Mouse (Mus musculus) midbrain, postnatal 0 days (tissue): ENCODE measurements around the gene Mroh2a. TPM values are rescaled to one million over a fixed set of nuclear protein-coding genes. Genes with fewer than 3 reads are reported as not detected.
A peak's percentile ranks its signal among the peaks of the same experiment; 100 is the strongest.

Experiments
- ATAC-seq: fragments of 200-750 bp; cut with Nextera tagmentation; 2 replicates; pipeline ENCODE4 v1.8.0; 2017; ENCODE audit warnings: moderate number of reproducible peaks, mild to moderate bottlenecking, moderate TSS enrichment, moderate library complexity; ENCODE audit not compliant: low FRiP score
- DNase-seq: peaks from one replicate; pipeline ENCODE4 v3.0.0-alpha.2; 2015; ENCODE audit warnings: low spot score
- H3K27ac ChIP-seq: fragments of 300-500 bp; sonication (generic); 2 replicates; pipeline ENCODE4 v1.5.1; 2014; ENCODE audit warnings: low read depth, mild to moderate bottlenecking, low read length, mixed read lengths
- H3K27me3 ChIP-seq: fragments of 300-500 bp; sonication (generic); 2 replicates; pipeline ENCODE4 v1.6.1; 2014; ENCODE audit warnings: low read length, control low read depth, mixed read lengths; ENCODE audit not compliant: insufficient read depth
- H3K36me3 ChIP-seq: fragments of 300-500 bp; sonication (generic); 2 replicates; pipeline ENCODE4 v1.6.1; 2014; ENCODE audit warnings: low read length, control low read depth, mixed read lengths; ENCODE audit not compliant: insufficient read depth
- H3K4me1 ChIP-seq: fragments of 300-500 bp; sonication (generic); 2 replicates; pipeline ENCODE4 v1.6.1; 2014; ENCODE audit warnings: mild to moderate bottlenecking, control low read depth, antibody characterized with exemption, low read length, mixed read lengths; ENCODE audit not compliant: insufficient read depth
- H3K4me2 ChIP-seq: fragments of 300-500 bp; sonication (generic); 2 replicates; pipeline ENCODE4 v1.6.1; 2014; ENCODE audit warnings: low read depth, mild to moderate bottlenecking, low read length, mixed read lengths; ENCODE audit not compliant: poor library complexity, severe bottlenecking
- H3K4me3 ChIP-seq: fragments of 300-500 bp; sonication (generic); 2 replicates; pipeline ENCODE4 v1.5.1; 2014; ENCODE audit warnings: low read depth, mild to moderate bottlenecking, low read length, moderate library complexity
- H3K9ac ChIP-seq: fragments of 300-500 bp; sonication (generic); replicated peaks from 2 replicates; pipeline ENCODE4 v1.6.1; 2014; ENCODE audit warnings: mild to moderate bottlenecking, low read length, moderate library complexity, mixed read lengths; ENCODE audit not compliant: poor library complexity, severe bottlenecking
- H3K9me3 ChIP-seq: fragments of 300-500 bp; sonication (generic); 2 replicates; pipeline ENCODE4 v1.6.1; 2016; ENCODE audit warnings: low read length, control low read depth
- CTCF ChIP-seq: IDR thresholded peaks from 2 replicates; pipeline ENCODE4 v1.5.1; 2016; ENCODE audit warnings: antibody characterized with exemption, mild to moderate bottlenecking
- WGBS: fragments of 180-500 bp; shearing (Covaris S2); extraction: QIAGEN DNeasy Blood & Tissue Kit; methylation state at CpG from one replicate; pipeline ENCODE4 v1.1.7; 2014; 5-methylcytosine and 5-hydroxymethylcytosine counted together
- polyA plus RNA-seq: library from polyadenylated mRNA; unstranded; fragments of >200 nt; fragmentation: Nextera tagmentation; extraction: Ambion mirVana; gene quantifications from 2 replicates; pipeline ENCODE4 v1.2.1, GENCODE M21; 2015
- total RNA-seq: library from RNA; depleted of rRNA; stranded (reverse); fragments of >200 nt; gene quantifications from 2 replicates; pipeline ENCODE4 v1.2.3, GENCODE M21; 2014

Mroh2a gene
- total and polyA plus RNA-seq, 2 experiments from 2014 or later = 0.56 TPM; not detected in 1

GRCm38 (mm10) chr1:88297480-88298258 lies 70.9 kb downstream of the Mroh2a start:
- ATAC-seq = no peak
- H3K4me2 ChIP-seq = no peak overlapping the region

GRCm38 (mm10) chr1:88298686-88299528 lies 72.1 kb downstream of the Mroh2a start:
- DNase-seq (peak; percentile 5), ATAC-seq (no peak)
- no peaks in the 10 kb centered on the region for H3K36me3 ChIP-seq
- H3K9me3 ChIP-seq = peaks cover 76% of the 10 kb centered on the region
- H3K4me3 ChIP-seq = no peak overlapping the region
- no peak overlapping the region for H3K9ac ChIP-seq
- WGBS = 67% methylated on average over 4 of the region's 4 CpGs
- H3K27ac ChIP-seq = no peak overlapping the region
- H3K27me3 ChIP-seq = no peaks in the 10 kb centered on the region
- H3K4me2 ChIP-seq = no peak overlapping the region
- no peaks in the 10 kb centered on the region for H3K4me1 ChIP-seq
- TF ChIP-seq CTCF = no peak

More at GRCm38 (mm10) chr1:88297480-88298258, 70.9 kb downstream of the Mroh2a start:
- WGBS = 64% methylated on average over 7 of the region's 7 CpGs
- Histone ChIP-seq H3K4me1 (no peaks in the 10 kb centered on the region), H3K36me3 (no peaks in the 10 kb centered on the region), H3K27me3 (no peaks in the 10 kb centered on the region), H3K4me3 (no peak overlapping the region), H3K9me3 (peaks cover 67% of the 10 kb centered on the region), H3K27ac (no peak overlapping the region), H3K9ac (no peak overlapping the region)
- no peak for DNase-seq
- no peak for TF ChIP-seq CTCF

GRCm38 (mm10) chr1:88299529-88299945 lies 72.8 kb downstream of the Mroh2a start:
- Histone ChIP-seq H3K4me1 (no peaks in the 10 kb centered on the region), H3K27ac (no peak overlapping the region), H3K9ac (no peak overlapping the region), H3K36me3 (no peaks in the 10 kb centered on the region), H3K9me3 (peaks cover 78% of the 10 kb centered on the region), H3K4me3 (no peak overlapping the region), H3K4me2 (no peak overlapping the region), H3K27me3 (no peaks in the 10 kb centered on the region)
- ATAC-seq = no peak
- TF ChIP-seq CTCF = no peak
- WGBS = 80% methylated on average over 2 of the region's 2 CpGs
- DNase-seq = no peak

- no peak for TF ChIP-seq CTCF
- H3K4me2 ChIP-seq = no peak overlapping the region
- no peaks in the 10 kb centered on the region for H3K4me1 ChIP-seq
- WGBS = 37% methylated on average over 5 of the region's 5 CpGs
- no peak overlapping the region for H3K4me3 ChIP-seq
- no peaks in the 10 kb centered on the region for H3K27me3 ChIP-seq
- H3K27ac ChIP-seq = no peak overlapping the region
- DNase-seq (no peak), ATAC-seq (peak; percentile 22)
- H3K9ac ChIP-seq = no peak overlapping the region
- no peaks in the 10 kb centered on the region for H3K36me3 ChIP-seq
- H3K9me3 ChIP-seq = peaks cover 85% of the 10 kb centered on the region
Observed at GRCm38 (mm10) chr1:88300301-88301050, 73.7 kb downstream of the Mroh2a start.

- DNase-seq (peak; percentile 45), ATAC-seq (no peak; the same call in 1 of the 2 replicates)
- H3K36me3 ChIP-seq = no peaks in the 10 kb centered on the region
- H3K4me3 ChIP-seq = no peak overlapping the region
- H3K9me3 ChIP-seq = peaks cover 86% of the 10 kb centered on the region
- peak; percentile 72 for TF ChIP-seq CTCF
- 67% methylated on average over 9 of the region's 9 CpGs for WGBS
- no peak overlapping the region for H3K4me2 ChIP-seq
- H3K27ac ChIP-seq = no peak overlapping the region
- no peaks in the 10 kb centered on the region for H3K4me1 ChIP-seq
- no peaks in the 10 kb centered on the region for H3K27me3 ChIP-seq
- no peak overlapping the region for H3K9ac ChIP-seq
Observed at GRCm38 (mm10) chr1:88301121-88302014, 74.6 kb downstream of the Mroh2a start.
